Mouse (Mus musculus) liver, adult 2 months (tissue): ENCODE measurements at regions not wholly inside any gene's neighbourhood (a gene's known extent, or its start where the extent isn't known, plus 50 kb on each side); places are given as distances from the start of the nearest gene placed in this dataset.

Experiments
- CTCF ChIP-seq: fragments of 200-500 bp; IDR thresholded peaks from 2 replicates; pipeline ENCODE4 v1.5.1; 2011; ENCODE audit warnings: low read depth, low read length, control low read depth
- POLR2A ChIP-seq: fragments of 200-500 bp; IDR thresholded peaks from 2 replicates; pipeline ENCODE4 v1.6.1; 2011; ENCODE audit warnings: low read length, control low read depth; ENCODE audit not compliant: insufficient read depth; ENCODE audit errors: extremely low read depth

DNA sequence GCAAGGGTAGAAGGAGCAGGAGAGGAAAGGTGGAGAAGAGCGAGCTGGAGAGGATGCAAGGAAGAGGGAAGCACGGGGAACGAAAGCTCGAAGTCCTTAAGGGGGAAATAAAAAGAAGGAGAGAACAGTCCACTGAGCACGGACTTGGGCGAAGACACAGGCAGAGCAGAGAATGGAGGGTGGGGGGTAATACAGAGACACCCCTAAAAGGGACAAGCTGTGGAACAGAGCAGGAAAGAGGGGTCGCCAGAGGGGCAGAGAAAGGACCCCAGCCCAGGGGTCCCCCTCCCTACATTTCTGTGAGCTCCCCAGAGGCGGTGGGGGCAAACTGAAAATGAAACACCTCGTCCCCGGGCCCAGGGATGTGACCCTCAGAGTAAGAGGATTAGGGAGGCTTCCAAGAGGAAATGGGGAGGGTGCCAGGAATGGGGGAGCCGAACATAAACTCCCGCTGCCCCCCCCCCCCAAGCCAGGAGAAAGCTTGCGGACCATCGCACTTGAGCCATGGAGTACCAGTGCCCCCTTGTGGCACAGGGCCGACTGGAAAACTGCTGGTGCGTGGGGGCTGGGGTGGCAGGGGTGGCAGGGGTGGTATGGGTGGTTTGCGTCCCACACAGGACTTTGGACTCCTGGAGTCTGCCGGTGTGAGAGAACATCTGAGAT, 103.5 kb upstream of the Pja1 start:
- TF ChIP-seq CTCF (peak; percentile 76), POLR2A (no peak)
